Mouse (Mus musculus) v-Abl transformed pro-B cells (cell line): ENCODE results near the gene Poc1b.

Experiments
- in situ Hi-C, 2 experiments: fragments of 400-800 bp; cut with MboI; formaldehyde crosslinking; loops; one replicate each; pipeline ENCODE4 v1.15.1; 2025; ENCODE audit not compliant: unreplicated experiment in 2 of 2

Poc1b gene

GRCm38 (mm10) chr10:99106703-99107631, at the start of gene Poc1b:
TSS of gene Poc1b (plus strand) at chr10:99107036.
- in situ Hi-C loops: loop anchor here (5.0 to 10.0 kb wide), 5 partner anchors 40 to 510 kb away; partner anchors contain the start of gene Dusp6 (in 2 of the 2)

GRCm38 (mm10) chr10:99060588-99060987, 46.2 kb upstream of the Poc1b start:
- in situ Hi-C loops: no loop called here

- in situ Hi-C loops: no loop called here
Measured at GRCm38 (mm10) chr10:99061418-99061817, 45.4 kb upstream of the Poc1b start.

GRCm38 (mm10) chr10:99062546-99062945, 44.3 kb upstream of the Poc1b start:
- in situ Hi-C loops: no loop called here

- in situ Hi-C loops: no loop called here
Measured at GRCm38 (mm10) chr10:99076113-99076895, 30.5 kb upstream of the Poc1b start.

GRCm38 (mm10) chr10:99078621-99079020, 28.2 kb upstream of the Poc1b start:
- in situ Hi-C loops: no loop called here

GRCm38 (mm10) chr10:99081569-99081990, 25.3 kb upstream of the Poc1b start:
- in situ Hi-C loops: loop anchor here in 1 of 2 experiments (5.0 kb wide), 2 partner anchors 584 to 1704 kb away; no protein-coding TSS in a partner anchor

- in situ Hi-C loops: loop anchor here in 1 of 2 experiments (5.0 kb wide), 2 partner anchors 586 to 1706 kb away; no protein-coding TSS in a partner anchor
Measured at GRCm38 (mm10) chr10:99083431-99084003, 23.3 kb upstream of the Poc1b start.

- in situ Hi-C loops: loop anchor here in 1 of 2 experiments (5.0 kb wide), 3 partner anchors 587 to 1707 kb away; no protein-coding TSS in a partner anchor
Measured at GRCm38 (mm10) chr10:99084397-99085239, 22.2 kb upstream of the Poc1b start.

GRCm38 (mm10) chr10:99085240-99085587, 21.6 kb upstream of the Poc1b start:
- in situ Hi-C loops: loop anchor here in 1 of 2 experiments (5.0 kb wide), 1 partner anchor 1373 kb away; no protein-coding TSS in a partner anchor

- in situ Hi-C loops: loop anchor here in 1 of 2 experiments (5.0 kb wide), 1 partner anchor 1374 kb away; no protein-coding TSS in a partner anchor
Measured at GRCm38 (mm10) chr10:99086029-99086428, 20.8 kb upstream of the Poc1b start.

- in situ Hi-C loops: loop anchor here (5.0 to 10.0 kb wide), 5 partner anchors 527 to 1715 kb away; no protein-coding TSS in a partner anchor
Measured at GRCm38 (mm10) chr10:99089906-99090305, 16.9 kb upstream of the Poc1b start.

GRCm38 (mm10) chr10:99093364-99093763, 13.5 kb upstream of the Poc1b start:
- in situ Hi-C loops: loop anchor here in 1 of 2 experiments (5.0 to 10.0 kb wide), 4 partner anchors 524 to 1719 kb away; no protein-coding TSS in a partner anchor

- in situ Hi-C loops: loop anchor here in 1 of 2 experiments (10.0 kb wide), 1 partner anchor 1720 kb away; no protein-coding TSS in a partner anchor
Measured at GRCm38 (mm10) chr10:99095114-99095513, 11.7 kb upstream of the Poc1b start.

GRCm38 (mm10) chr10:99097374-99097773, 9.5 kb upstream of the Poc1b start:
- in situ Hi-C loops: loop anchor here in 1 of 2 experiments (10.0 kb wide), 1 partner anchor 1723 kb away; no protein-coding TSS in a partner anchor

- in situ Hi-C loops: loop anchor here (5.0 to 10.0 kb wide), 5 partner anchors 42 to 512 kb away; partner anchors contain the start of gene Dusp6 (in 2 of the 2)
Measured at GRCm38 (mm10) chr10:99105522-99105921, 1.3 kb upstream of the Poc1b start.

- in situ Hi-C loops: loop anchor here (5.0 to 10.0 kb wide), 5 partner anchors 41 to 511 kb away; partner anchors contain the start of gene Dusp6 (in 2 of the 2)
Measured at GRCm38 (mm10) chr10:99106311-99106702, 529 bp upstream of the Poc1b start.

- in situ Hi-C loops: loop anchor here (5.0 to 10.0 kb wide), 5 partner anchors 39 to 509 kb away; partner anchors contain the start of gene Dusp6 (in 2 of the 2)
Measured at GRCm38 (mm10) chr10:99107964-99108363, 1.1 kb downstream of the Poc1b start, which contains the start of gene Galnt4. TSS of gene Galnt4 (plus strand) at chr10:99108159.
